Mouse (Mus musculus) limb, embryonic 14.5 days (tissue): ENCODE measurements around the gene Ephb1. TPM values are rescaled to one million over a fixed set of nuclear protein-coding genes. Genes with fewer than 3 reads are reported as not detected.

Source experiments
- ATAC-seq: fragments of 200-750 bp; cut with Nextera tagmentation; 2 replicates; pipeline ENCODE4 v1.8.0; 2017; ENCODE audit warnings: low read depth, moderate number of reproducible peaks, moderate TSS enrichment; ENCODE audit not compliant: low FRiP score
- DNase-seq: peaks from one replicate; pipeline ENCODE4 v3.0.0-alpha.2; 2015; ENCODE audit warnings: low spot score
- H3K27ac ChIP-seq: fragments of 300-500 bp; sonication (generic); replicated peaks from 2 replicates; pipeline ENCODE4 v1.5.1; 2014; ENCODE audit warnings: low read depth, mild to moderate bottlenecking, low read length, moderate library complexity, mixed read lengths
- H3K27me3 ChIP-seq: fragments of 300-500 bp; sonication (generic); 2 replicates; pipeline ENCODE4 v1.6.1; 2014; ENCODE audit warnings: low read length, mixed read lengths; ENCODE audit not compliant: control insufficient read depth, insufficient read depth
- H3K36me3 ChIP-seq: fragments of 300-500 bp; sonication (generic); 2 replicates; pipeline ENCODE4 v1.6.1; 2014; ENCODE audit warnings: mild to moderate bottlenecking, low read length, moderate library complexity, mixed read lengths; ENCODE audit not compliant: control insufficient read depth, insufficient read depth
- H3K4me1 ChIP-seq: fragments of 300-500 bp; sonication (generic); 2 replicates; pipeline ENCODE4 v1.6.1; 2014; ENCODE audit warnings: antibody characterized with exemption, low read length, mixed read lengths; ENCODE audit not compliant: control insufficient read depth, insufficient read depth
- H3K4me2 ChIP-seq: fragments of 300-500 bp; sonication (generic); replicated peaks from 2 replicates; pipeline ENCODE4 v1.6.1; 2014; ENCODE audit warnings: low read depth, mild to moderate bottlenecking, low read length, moderate library complexity; ENCODE audit not compliant: severe bottlenecking
- H3K4me3 ChIP-seq: fragments of 300-500 bp; sonication (generic); replicated peaks from 2 replicates; pipeline ENCODE4 v1.5.1; 2014; ENCODE audit warnings: low read length
- H3K9ac ChIP-seq: fragments of 300-500 bp; sonication (generic); 2 replicates; pipeline ENCODE4 v1.6.1; 2014; ENCODE audit warnings: mild to moderate bottlenecking, low read depth, low read length, moderate library complexity; ENCODE audit not compliant: severe bottlenecking
- H3K9me3 ChIP-seq: fragments of 300-500 bp; sonication (generic); 2 replicates; pipeline ENCODE4 v1.6.1; 2016; ENCODE audit warnings: low read length; ENCODE audit not compliant: control insufficient read depth
- POLR2A ChIP-seq: fragments of 200-500 bp; IDR thresholded peaks from 2 replicates; pipeline ENCODE4 v1.8.0; 2012; ENCODE audit warnings: inconsistent platforms, mild to moderate bottlenecking, moderate library complexity, borderline replicate concordance; ENCODE audit not compliant: insufficient read depth, insufficient read length; ENCODE audit errors: extremely low read depth
- WGBS: fragments of 180-500 bp; shearing (Covaris S2); extraction: QIAGEN DNeasy Blood & Tissue Kit; methylation state at CpG from one replicate; pipeline ENCODE4 v1.1.7; 2014; 5-methylcytosine and 5-hydroxymethylcytosine counted together
- polyA plus RNA-seq, 2 experiments: library from polyadenylated mRNA; depleted of rRNA in 1 of 2; stranded (reverse) in 1 of 2; unstranded in 1 of 2; fragments of >200 nt; fragmentation: Nextera tagmentation in 1 of 2; extraction: Ambion mirVana in 1 of 2; gene quantifications; 2 replicates each; pipeline versions ENCODE4 v1.2.1 to v1.2.3; 2012 to 2014

Ephb1 gene
- polyA plus RNA-seq, 2 experiments = 4.1 TPM

DNA sequence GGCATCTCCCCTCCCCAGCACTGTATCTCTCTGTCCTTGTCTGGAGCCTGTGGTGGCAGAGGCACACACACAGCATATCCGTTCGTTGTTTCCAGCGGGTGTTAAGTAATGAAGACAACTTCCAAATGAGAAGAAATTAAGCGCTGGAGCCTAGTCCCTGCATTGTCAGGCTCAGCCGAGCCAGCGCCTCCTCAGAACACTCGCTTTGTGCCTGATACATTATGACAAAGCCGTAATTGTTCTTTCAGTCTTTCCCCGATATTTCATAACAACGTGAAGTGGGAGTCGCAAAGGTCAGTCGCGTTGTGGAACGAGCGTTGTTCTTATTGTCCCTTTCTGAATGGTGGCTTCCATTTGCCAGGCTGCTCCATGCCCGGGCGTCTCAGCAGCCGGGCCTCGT, 13.7 kb downstream of the Ephb1 start:
- H3K36me3 ChIP-seq = no peaks in the 10 kb centered on the region
- DNase-seq (no peak), ATAC-seq (no peak)
- H3K27me3 ChIP-seq = no peaks in the 10 kb centered on the region
- no peaks in the 10 kb centered on the region for H3K4me1 ChIP-seq
- no peak overlapping the region for H3K27ac ChIP-seq
- H3K4me2 ChIP-seq = no peak overlapping the region
- 88% methylated on average over 19 of the region's 19 CpGs for WGBS
- H3K9ac ChIP-seq = no peak overlapping the region
- no peak overlapping the region for H3K4me3 ChIP-seq
- H3K9me3 ChIP-seq = no peaks in the 10 kb centered on the region
- no peak for TF ChIP-seq POLR2A

- TF ChIP-seq POLR2A = no peak
- ATAC-seq (no peak), DNase-seq (no peak)
- Histone ChIP-seq H3K4me3 (no peak overlapping the region), H3K36me3 (no peaks in the 10 kb centered on the region), H3K9ac (no peak overlapping the region), H3K4me2 (no peak overlapping the region), H3K4me1 (no peaks in the 10 kb centered on the region), H3K9me3 (no peaks in the 10 kb centered on the region), H3K27me3 (no peaks in the 10 kb centered on the region), H3K27ac (no peak overlapping the region)
- 78% methylated on average over 11 of the region's 11 CpGs for WGBS
Measured at GRCm38 (mm10) chr9:102335571-102336282, 18.8 kb downstream of the Ephb1 start.

DNA sequence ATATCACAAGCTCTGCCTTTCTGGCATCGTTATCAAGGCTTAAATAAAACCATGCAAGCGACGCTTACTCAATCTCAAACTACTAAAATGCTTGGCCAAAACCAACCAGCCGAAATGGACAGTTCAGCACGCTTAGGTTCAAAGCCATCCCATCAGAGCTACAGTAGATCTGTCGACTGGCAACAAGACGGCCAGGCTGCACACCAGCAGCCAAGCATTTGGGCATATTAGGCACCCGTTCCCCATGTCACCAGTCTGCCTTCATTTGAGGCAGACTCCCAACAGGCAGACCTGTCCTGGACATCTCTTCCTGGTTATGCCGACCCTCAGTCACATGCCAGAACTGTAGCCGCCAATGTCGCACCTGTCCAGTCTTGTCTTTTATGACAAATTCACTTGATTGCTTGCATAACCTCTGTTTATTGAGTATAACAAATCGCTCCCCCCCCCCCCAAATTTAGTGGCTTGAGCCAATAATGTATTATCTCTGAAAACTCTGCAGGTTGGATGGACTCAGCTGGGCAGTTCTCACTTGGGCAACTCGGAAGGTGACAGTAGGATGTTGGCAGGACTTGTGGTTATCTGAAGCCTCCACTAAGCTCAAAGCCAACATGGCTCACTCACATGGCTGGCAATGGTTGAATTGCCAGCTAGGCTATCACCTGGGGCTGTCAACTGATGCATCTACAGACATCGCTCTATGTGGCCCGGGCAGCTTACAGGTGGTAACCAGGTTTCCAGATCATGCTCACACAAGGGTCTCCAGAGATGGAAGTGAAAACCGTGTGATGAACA, 24.0 kb downstream of the Ephb1 start:
- no peaks in the 10 kb centered on the region for H3K9me3 ChIP-seq
- H3K9ac ChIP-seq = no peak overlapping the region
- no peak overlapping the region for H3K4me2 ChIP-seq
- no peaks in the 10 kb centered on the region for H3K36me3 ChIP-seq
- DNase-seq (no peak), ATAC-seq (no peak)
- H3K4me1 ChIP-seq = no peaks in the 10 kb centered on the region
- H3K27me3 ChIP-seq = no peaks in the 10 kb centered on the region
- WGBS = 88% methylated on average over 16 of the region's 16 CpGs
- H3K4me3 ChIP-seq = no peak overlapping the region
- no peak overlapping the region for H3K27ac ChIP-seq
- TF ChIP-seq POLR2A = no peak

DNA sequence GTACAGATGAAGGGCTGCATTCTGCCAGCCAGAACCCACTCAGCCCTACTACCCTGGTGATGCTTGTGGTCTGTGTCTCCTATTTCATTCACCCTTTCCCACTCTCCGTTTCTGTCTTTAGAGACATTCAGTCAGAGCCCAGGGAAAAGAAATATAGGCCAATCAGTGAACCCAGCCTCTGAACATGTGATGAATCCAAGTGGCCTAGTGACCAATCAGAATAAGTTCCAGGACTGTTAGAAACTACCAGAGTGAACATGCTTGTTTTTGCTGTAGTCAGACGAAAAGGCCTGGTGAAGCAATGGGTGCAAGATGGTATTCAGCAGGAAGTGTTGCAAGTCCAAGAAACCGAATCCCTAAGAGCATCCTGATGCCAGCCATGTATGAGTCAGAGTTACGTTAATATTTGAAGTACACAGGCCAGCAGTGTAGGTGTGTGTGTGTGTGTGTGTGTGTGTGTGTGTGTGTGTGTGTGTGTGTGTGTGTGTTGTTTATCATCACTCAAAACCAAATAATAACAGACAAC, 26.8 kb downstream of the Ephb1 start:
- Histone ChIP-seq H3K4me3 (no peak overlapping the region), H3K9me3 (no peaks in the 10 kb centered on the region), H3K27ac (no peak overlapping the region), H3K4me1 (no peaks in the 10 kb centered on the region), H3K27me3 (no peaks in the 10 kb centered on the region), H3K36me3 (no peaks in the 10 kb centered on the region), H3K9ac (no peak overlapping the region), H3K4me2 (no peak overlapping the region)
- TF ChIP-seq POLR2A = no peak
- WGBS = 80% methylated on average over 4 of the region's 4 CpGs
- DNase-seq (no peak), ATAC-seq (no peak)

- H3K9me3 ChIP-seq = peaks cover 5% of the 10 kb centered on the region; the same call in 1 of the 2 replicates
- no peak overlapping the region for H3K9ac ChIP-seq
- H3K4me2 ChIP-seq = no peak overlapping the region
- no peaks in the 10 kb centered on the region for H3K27me3 ChIP-seq
- 63% methylated on average over 6 of the region's 6 CpGs for WGBS
- no peak for TF ChIP-seq POLR2A
- no peaks in the 10 kb centered on the region for H3K4me1 ChIP-seq
- H3K27ac ChIP-seq = no peak overlapping the region
- H3K36me3 ChIP-seq = no peaks in the 10 kb centered on the region
- DNase-seq (no peak), ATAC-seq (no peak)
- H3K4me3 ChIP-seq = no peak overlapping the region
Measured at GRCm38 (mm10) chr9:102315436-102315835, 39.1 kb downstream of the Ephb1 start.
